Mouse (Mus musculus): ENCODE data around the gene Cant1. TPM values are rescaled to one million over a fixed set of nuclear protein-coding genes. Genes with fewer than 3 reads are reported as not detected.

Cant1 gene
- polyA plus RNA-seq, 1 experiment from 2014 or later = 21.8 TPM

DNA sequence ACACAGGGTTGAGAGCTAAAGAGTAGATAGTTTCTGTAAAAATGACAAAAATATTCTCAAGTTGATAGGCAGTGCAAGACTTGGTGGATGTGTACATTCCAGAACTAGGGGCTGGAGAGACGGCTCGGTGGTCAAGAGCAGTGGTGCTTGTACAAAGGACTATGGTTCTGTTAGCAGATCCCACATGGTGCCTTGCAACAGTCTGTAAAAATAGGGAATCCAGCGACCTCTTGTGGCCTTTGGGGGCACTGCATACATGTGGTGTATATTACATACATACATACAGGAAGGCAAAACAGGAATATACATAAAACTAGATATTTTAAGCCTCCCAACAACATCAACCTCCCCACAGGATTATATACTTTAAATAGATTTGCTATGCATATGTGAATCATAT is 50.6 kb downstream of the Cant1 start:
- Histone ChIP-seq H3K4me2 (replicated peaks; ENCODE audit: low read depth, low read length) (no peak overlapping the region), H3K9me3 (ENCODE audit: control insufficient read depth, low read depth, low read length) (no peaks in the 10 kb centered on the region), H3K36me3 (ENCODE audit: control insufficient read depth, insufficient read depth, low read length) (no peaks in the 10 kb centered on the region), H3K4me1 (ENCODE audit: control insufficient read depth, insufficient read depth, low read length) (peaks cover 19% of the 10 kb centered on the region), H3K4me3 (ENCODE audit: low read depth, low read length) (no peak overlapping the region), H3K27ac (ENCODE audit: low read length) (no peak overlapping the region), H3K9ac (replicated peaks; ENCODE audit: low read depth, low read length) (no peak overlapping the region), H3K27me3 (ENCODE audit: control insufficient read depth, insufficient read depth, low read length) (no peaks in the 10 kb centered on the region)
- 67% methylated on average over 3 of the region's 3 CpGs for WGBS
- ATAC-seq (ENCODE audit: insufficient number of reproducible peaks, insufficient read depth, low FRiP score, low read depth) = no peak

GRCm38 (mm10) chr11:118366559-118366958 is 52.3 kb downstream of the Cant1 start:
- no peak for ATAC-seq (ENCODE audit: insufficient number of reproducible peaks, insufficient read depth, low FRiP score, low read depth)
- no peak overlapping the region for H3K4me3 ChIP-seq (ENCODE audit: low read depth, low read length)
- no peaks in the 10 kb centered on the region for H3K27me3 ChIP-seq (ENCODE audit: control insufficient read depth, insufficient read depth, low read length)
- H3K9ac ChIP-seq (replicated peaks; ENCODE audit: low read depth, low read length) = no peak overlapping the region
- peaks cover 32% of the 10 kb centered on the region for H3K4me1 ChIP-seq (ENCODE audit: control insufficient read depth, insufficient read depth, low read length)
- no peaks in the 10 kb centered on the region for H3K9me3 ChIP-seq (ENCODE audit: control insufficient read depth, low read depth, low read length)
- no peak overlapping the region for H3K4me2 ChIP-seq (replicated peaks; ENCODE audit: low read depth, low read length)
- 69% methylated on average over 8 of the region's 8 CpGs for WGBS
- H3K36me3 ChIP-seq (ENCODE audit: control insufficient read depth, insufficient read depth, low read length) = no peaks in the 10 kb centered on the region
- no peak overlapping the region for H3K27ac ChIP-seq (ENCODE audit: low read length)

DNA sequence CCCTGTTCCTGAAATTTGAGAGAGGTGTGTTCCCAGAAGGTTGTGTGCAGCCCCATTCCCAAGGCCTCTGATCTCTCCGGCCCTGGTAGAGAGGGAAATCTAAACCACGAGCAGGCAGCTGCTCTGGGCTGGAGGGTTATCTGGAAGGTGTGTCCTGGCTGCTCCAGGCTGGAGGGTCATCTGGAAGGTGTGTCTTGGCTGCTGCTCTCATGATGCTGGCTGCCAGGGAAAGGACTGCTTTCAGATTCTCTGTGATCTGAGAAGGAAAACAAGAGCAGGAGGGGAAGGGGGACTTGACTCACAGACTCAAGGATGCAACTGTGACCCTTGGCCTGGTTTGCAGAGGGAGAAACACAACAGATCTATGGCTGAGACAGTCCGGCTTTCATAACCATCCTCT is 52.8 kb downstream of the Cant1 start:
- ATAC-seq (ENCODE audit: insufficient number of reproducible peaks, insufficient read depth, low FRiP score, low read depth) = no peak
- Histone ChIP-seq H3K4me1 (ENCODE audit: control insufficient read depth, insufficient read depth, low read length) (peaks cover 33% of the 10 kb centered on the region), H3K4me2 (replicated peaks; ENCODE audit: low read depth, low read length) (no peak overlapping the region), H3K36me3 (ENCODE audit: control insufficient read depth, insufficient read depth, low read length) (no peaks in the 10 kb centered on the region), H3K9ac (replicated peaks; ENCODE audit: low read depth, low read length) (no peak overlapping the region), H3K4me3 (ENCODE audit: low read depth, low read length) (no peak overlapping the region), H3K27ac (ENCODE audit: low read length) (no peak overlapping the region; the same call in 1 of the 2 replicates), H3K9me3 (ENCODE audit: control insufficient read depth, low read depth, low read length) (no peaks in the 10 kb centered on the region), H3K27me3 (ENCODE audit: control insufficient read depth, insufficient read depth, low read length) (no peaks in the 10 kb centered on the region)
- WGBS = 58% methylated on average over 3 of the region's 3 CpGs

- H3K4me2 ChIP-seq (replicated peaks; ENCODE audit: low read depth, low read length) = no peak overlapping the region
- WGBS = 46% methylated on average over 7 of the region's 7 CpGs
- no peaks in the 10 kb centered on the region for H3K27me3 ChIP-seq (ENCODE audit: control insufficient read depth, insufficient read depth, low read length)
- no peaks in the 10 kb centered on the region for H3K36me3 ChIP-seq (ENCODE audit: control insufficient read depth, insufficient read depth, low read length)
- no peaks in the 10 kb centered on the region for H3K9me3 ChIP-seq (ENCODE audit: control insufficient read depth, low read depth, low read length)
- H3K4me1 ChIP-seq (ENCODE audit: control insufficient read depth, insufficient read depth, low read length) = peaks cover 42% of the 10 kb centered on the region
- H3K9ac ChIP-seq (replicated peaks; ENCODE audit: low read depth, low read length) = no peak overlapping the region
- H3K4me3 ChIP-seq (ENCODE audit: low read depth, low read length) = no peak overlapping the region
- ATAC-seq (ENCODE audit: insufficient number of reproducible peaks, insufficient read depth, low FRiP score, low read depth) = peak; percentile 56; the same call in 1 of the 2 replicates
- H3K27ac ChIP-seq (ENCODE audit: low read length) = peak overlapping the region; percentile 72; the same call in 1 of the 2 replicates
Observed at GRCm38 (mm10) chr11:118365171-118365570, 53.7 kb downstream of the Cant1 start.

DNA sequence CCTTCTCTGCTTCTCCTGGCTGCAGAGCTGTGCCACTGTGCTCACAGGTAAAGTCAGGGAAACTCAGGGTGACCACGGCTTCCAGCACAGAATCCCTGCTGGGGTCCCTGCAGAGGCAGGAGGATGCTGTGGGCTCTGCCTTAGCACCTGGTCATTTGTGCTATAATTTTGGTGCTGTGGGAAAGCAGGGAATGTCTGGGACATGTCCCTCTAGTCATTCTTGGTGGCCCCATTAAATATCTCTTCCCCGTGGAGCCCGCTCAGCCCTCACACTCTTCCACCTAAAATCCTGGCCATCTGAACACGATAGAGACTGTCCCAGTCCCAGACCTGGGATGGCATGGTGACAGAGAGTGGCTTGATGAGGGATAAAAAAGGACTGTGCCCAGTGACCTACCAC is 54.9 kb downstream of the Cant1 start:
- H3K27ac ChIP-seq (ENCODE audit: low read length) = peak overlapping the region; percentile 69; the same call in 1 of the 2 replicates
- no peaks in the 10 kb centered on the region for H3K27me3 ChIP-seq (ENCODE audit: control insufficient read depth, insufficient read depth, low read length)
- no peak overlapping the region for H3K9ac ChIP-seq (replicated peaks; ENCODE audit: low read depth, low read length)
- no peaks in the 10 kb centered on the region for H3K9me3 ChIP-seq (ENCODE audit: control insufficient read depth, low read depth, low read length)
- no peaks in the 10 kb centered on the region for H3K36me3 ChIP-seq (ENCODE audit: control insufficient read depth, insufficient read depth, low read length)
- 84% methylated on average over 4 of the region's 4 CpGs for WGBS
- no peak overlapping the region for H3K4me2 ChIP-seq (replicated peaks; ENCODE audit: low read depth, low read length)
- no peak overlapping the region for H3K4me3 ChIP-seq (ENCODE audit: low read depth, low read length)
- ATAC-seq (ENCODE audit: insufficient number of reproducible peaks, insufficient read depth, low FRiP score, low read depth) = no peak
- H3K4me1 ChIP-seq (ENCODE audit: control insufficient read depth, insufficient read depth, low read length) = peaks cover 42% of the 10 kb centered on the region

GRCm38 (mm10) chr11:118362971-118363518 is 55.8 kb downstream of the Cant1 start:
- peaks cover 42% of the 10 kb centered on the region for H3K4me1 ChIP-seq (ENCODE audit: control insufficient read depth, insufficient read depth, low read length)

GRCm38 (mm10) chr11:118362501-118362900 is 56.4 kb downstream of the Cant1 start:
- Histone ChIP-seq H3K4me3 (ENCODE audit: low read depth, low read length) (no peak overlapping the region), H3K4me2 (replicated peaks; ENCODE audit: low read depth, low read length) (no peak overlapping the region), H3K27ac (ENCODE audit: low read length) (peak overlapping the region; percentile 69; the same call in 1 of the 2 replicates), H3K36me3 (ENCODE audit: control insufficient read depth, insufficient read depth, low read length) (no peaks in the 10 kb centered on the region), H3K9ac (replicated peaks; ENCODE audit: low read depth, low read length) (no peak overlapping the region), H3K9me3 (ENCODE audit: control insufficient read depth, low read depth, low read length) (no peaks in the 10 kb centered on the region), H3K4me1 (ENCODE audit: control insufficient read depth, insufficient read depth, low read length) (peaks cover 42% of the 10 kb centered on the region), H3K27me3 (ENCODE audit: control insufficient read depth, insufficient read depth, low read length) (no peaks in the 10 kb centered on the region)
- ATAC-seq (ENCODE audit: insufficient number of reproducible peaks, insufficient read depth, low FRiP score, low read depth) = no peak
- 56% methylated on average over 1 of the region's 1 CpGs for WGBS

More at GRCm38 (mm10) chr11:118362971-118363518, 55.8 kb downstream of the Cant1 start:
- Histone ChIP-seq H3K27ac (ENCODE audit: low read length) (peak overlapping the region; percentile 69), H3K27me3 (ENCODE audit: control insufficient read depth, insufficient read depth, low read length) (no peaks in the 10 kb centered on the region), H3K4me3 (ENCODE audit: low read depth, low read length) (no peak overlapping the region), H3K4me2 (replicated peaks; ENCODE audit: low read depth, low read length) (0 out of 2 replicates have a peak overlapping the region, but pooled peaks have one; percentile 11), H3K9me3 (ENCODE audit: control insufficient read depth, low read depth, low read length) (no peaks in the 10 kb centered on the region), H3K9ac (replicated peaks; ENCODE audit: low read depth, low read length) (no peak overlapping the region), H3K36me3 (ENCODE audit: control insufficient read depth, insufficient read depth, low read length) (no peaks in the 10 kb centered on the region)
- peak; percentile 71; the same call in 1 of the 2 replicates for ATAC-seq (ENCODE audit: insufficient number of reproducible peaks, insufficient read depth, low FRiP score, low read depth)
- 6% methylated on average over 8 of the region's 8 CpGs for WGBS

- 32% methylated on average over 10 of the region's 10 CpGs for WGBS
- Histone ChIP-seq H3K4me2 (replicated peaks; ENCODE audit: low read depth, low read length) (no peak overlapping the region), H3K27me3 (ENCODE audit: control insufficient read depth, insufficient read depth, low read length) (no peaks in the 10 kb centered on the region), H3K9ac (replicated peaks; ENCODE audit: low read depth, low read length) (no peak overlapping the region; the same call in 1 of the 2 replicates), H3K9me3 (ENCODE audit: control insufficient read depth, low read depth, low read length) (no peaks in the 10 kb centered on the region), H3K4me1 (ENCODE audit: control insufficient read depth, insufficient read depth, low read length) (peaks cover 41% of the 10 kb centered on the region), H3K36me3 (ENCODE audit: control insufficient read depth, insufficient read depth, low read length) (no peaks in the 10 kb centered on the region), H3K27ac (ENCODE audit: low read length) (no peak overlapping the region), H3K4me3 (ENCODE audit: low read depth, low read length) (no peak overlapping the region)
- no peak for ATAC-seq (ENCODE audit: insufficient number of reproducible peaks, insufficient read depth, low FRiP score, low read depth)
Observed at GRCm38 (mm10) chr11:118360907-118361341, 58.0 kb downstream of the Cant1 start.

DNA sequence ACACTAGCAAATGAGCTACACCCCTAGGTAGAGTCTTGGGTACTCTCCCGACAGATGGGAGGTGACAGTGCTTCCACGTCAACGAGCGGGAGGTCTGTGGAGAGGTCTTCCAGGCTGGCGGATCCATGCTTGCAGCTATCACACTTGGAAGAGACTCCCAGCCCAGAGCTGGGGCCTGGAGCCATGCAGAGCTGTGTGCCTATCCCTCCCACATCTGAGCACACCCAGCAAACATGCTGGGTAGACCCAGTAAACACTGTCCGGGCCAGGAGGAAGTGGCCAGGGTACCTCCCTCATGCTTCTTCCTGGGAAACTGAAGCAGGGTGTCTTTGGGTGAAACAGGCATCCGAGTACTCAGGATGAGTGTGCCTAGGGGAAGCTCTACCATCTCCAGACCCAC is 58.4 kb downstream of the Cant1 start:
- Histone ChIP-seq H3K27me3 (ENCODE audit: control insufficient read depth, insufficient read depth, low read length) (no peaks in the 10 kb centered on the region), H3K36me3 (ENCODE audit: control insufficient read depth, insufficient read depth, low read length) (no peaks in the 10 kb centered on the region), H3K4me3 (ENCODE audit: low read depth, low read length) (no peak overlapping the region), H3K9ac (replicated peaks; ENCODE audit: low read depth, low read length) (no peak overlapping the region; the same call in 1 of the 2 replicates), H3K27ac (ENCODE audit: low read length) (0 out of 2 replicates have a peak overlapping the region, but pooled peaks have one; percentile 33), H3K4me2 (replicated peaks; ENCODE audit: low read depth, low read length) (no peak overlapping the region), H3K9me3 (ENCODE audit: control insufficient read depth, low read depth, low read length) (no peaks in the 10 kb centered on the region), H3K4me1 (ENCODE audit: control insufficient read depth, insufficient read depth, low read length) (peaks cover 42% of the 10 kb centered on the region)
- 55% methylated on average over 7 of the region's 7 CpGs for WGBS
- ATAC-seq (ENCODE audit: insufficient number of reproducible peaks, insufficient read depth, low FRiP score, low read depth) = no peak

Data from stomach, embryonic 14.5 days (tissue).